Mouse (Mus musculus) heart, embryonic 10.5 days (tissue): ENCODE results near the gene Parl. TPM values are rescaled to one million over a fixed set of nuclear protein-coding genes. Genes with fewer than 3 reads are reported as not detected.

Experiments
- polyA plus RNA-seq: library from polyadenylated mRNA; unstranded; fragments of >200 nt; fragmentation: Nextera tagmentation; extraction: Ambion mirVana; gene quantifications from 2 replicates; pipeline ENCODE4 v1.2.1, GENCODE M21; 2016

The Parl gene
- polyA plus RNA-seq, 1 experiment from 2014 or later: 115 TPM

Other genes with a start within 250 kb of the Parl start
- gene Klhl24, start 204.8 kb downstream of the Parl start, polyA plus RNA-seq: 23.8 and 30.3 TPM in 2 replicates
- gene Yeats2, start 161.3 kb downstream of the Parl start, polyA plus RNA-seq: 30.1 and 38.0 TPM in 2 replicates
- gene Map6d1, start 61.0 kb downstream of the Parl start, polyA plus RNA-seq: 0.94 and 1.8 TPM in 2 replicates
- gene Cyp2ab1, start 23.0 kb upstream of the Parl start, polyA plus RNA-seq: not detected in 2 replicates
- gene Abcc5, start 124.0 kb upstream of the Parl start, polyA plus RNA-seq: 60.6 and 65.7 TPM in 2 replicates
- 107 and 125 TPM in 2 replicates for gene Eif2b5, start 196.4 kb upstream of the Parl start, polyA plus RNA-seq
- gene Dvl3, start 214.6 kb upstream of the Parl start, polyA plus RNA-seq: 24.0 and 28.6 TPM in 2 replicates
- 529 and 565 TPM in 2 replicates for gene Ap2m1, start 233.1 kb upstream of the Parl start, polyA plus RNA-seq
- gene Abcf3, start 246.2 kb upstream of the Parl start, polyA plus RNA-seq: 49.9 and 51.7 TPM in 2 replicates